Mouse (Mus musculus) B cell, adult 62 days (primary cell): ENCODE measurements around the gene Entpd1. TPM values are rescaled to one million over a fixed set of nuclear protein-coding genes. Genes with fewer than 3 reads are reported as not detected.

Experiments
- total RNA-seq: library from RNA; stranded (reverse); gene quantifications from 4 replicates; pipeline ENCODE4 v1.2.4, GENCODE M21; 2023

Entpd1 gene
- 13.3 to 32.7 TPM (median 17.0 TPM) in 4 replicates for total RNA-seq

GRCm38 (mm10) chr19:40611830-40612506, at the start of gene Entpd1, which contains the start of gene Tctn3:
Entpd1 (plus strand) TSS chr19:40612366.
Tctn3 (minus strand) TSS chr19:40612233.

GRCm38 (mm10) chr19:40588293-40588654, 23.9 kb upstream of the Entpd1 start, which contains the start of gene Aldh18a1:
Aldh18a1 (minus strand) TSS chr19:40588463.

GRCm38 (mm10) chr19:40748559-40748958, 136.4 kb downstream of the Entpd1 start, which contains the start of gene Cc2d2b:
Cc2d2b (plus strand) TSS chr19:40748753.

Other genes with a start within 250 kb of the Entpd1 start
- gene Sorbs1, start 98.6 kb upstream of the Entpd1 start, total RNA-seq, result 11.2 to 19.1 TPM (median 14.6 TPM) in 4 replicates
- 16.1 to 23.3 TPM (median 19.4 TPM) in 4 replicates for gene Aldh18a1, start 23.9 kb upstream of the Entpd1 start, total RNA-seq
- 7.5 to 9.4 TPM (median 8.0 TPM) in 4 replicates for gene Tctn3, start 133 bp upstream of the Entpd1 start, total RNA-seq
- not detected in 4 replicates for gene Cc2d2b, start 136.4 kb downstream of the Entpd1 start, total RNA-seq
- gene Ccnj, start 218.9 kb downstream of the Entpd1 start, total RNA-seq, result 19.6 to 22.7 TPM (median 21.6 TPM) in 4 replicates